Mouse (Mus musculus) liver, adult (tissue): ENCODE measurements around the gene Pik3c2b.
A peak's percentile ranks its signal among the peaks of the same experiment; 100 is the strongest.

Source experiments
- GATA4 ChIP-seq: IDR thresholded peaks from 2 replicates; pipeline ENCODE4 v1.6.1; 2014; ENCODE audit warnings: mild to moderate bottlenecking, low read length; ENCODE audit not compliant: insufficient replicate concordance

The Pik3c2b gene

GRCm38 (mm10) chr1:133116108-133116507 is 70.6 kb downstream of the Pik3c2b start:
- no peak for TF ChIP-seq GATA4

GRCm38 (mm10) chr1:133118127-133118526 is 72.7 kb downstream of the Pik3c2b start:
- TF ChIP-seq GATA4 = no peak

GRCm38 (mm10) chr1:133118844-133119243 is 73.4 kb downstream of the Pik3c2b start:
- no peak for TF ChIP-seq GATA4

GRCm38 (mm10) chr1:133119931-133120712 is 74.7 kb downstream of the Pik3c2b start:
- TF ChIP-seq GATA4 = no peak

GRCm38 (mm10) chr1:133121246-133121645 is 75.8 kb downstream of the Pik3c2b start:
- TF ChIP-seq GATA4 = no peak

GRCm38 (mm10) chr1:133124137-133124536 is 78.7 kb downstream of the Pik3c2b start:
- peak; percentile 68; the same call in 1 of the 2 replicates for TF ChIP-seq GATA4

- TF ChIP-seq GATA4 = no peak
These were observed 80.3 kb downstream of the Pik3c2b start for GRCm38 (mm10) chr1:133125640-133126364.

GRCm38 (mm10) chr1:133126365-133126740 is 80.9 kb downstream of the Pik3c2b start:
- TF ChIP-seq GATA4 = no peak

GRCm38 (mm10) chr1:133127328-133127727 is 81.9 kb downstream of the Pik3c2b start:
- TF ChIP-seq GATA4 = peak; percentile 96; the same call in 1 of the 2 replicates

GRCm38 (mm10) chr1:133129471-133130221 is 84.2 kb downstream of the Pik3c2b start:
- TF ChIP-seq GATA4 = no peak

- TF ChIP-seq GATA4 = peak; percentile 70; the same call in 1 of the 2 replicates
These were observed 85.4 kb downstream of the Pik3c2b start, which contains the start of gene Ppp1r15b for GRCm38 (mm10) chr1:133130638-133131560. Gene Ppp1r15b (plus strand): TSS chr1:133131143.

GRCm38 (mm10) chr1:133131561-133131905 is 86.1 kb downstream of the Pik3c2b start:
- no peak; the same call in 1 of the 2 replicates for TF ChIP-seq GATA4

- no peak for TF ChIP-seq GATA4
These were observed 86.5 kb downstream of the Pik3c2b start for GRCm38 (mm10) chr1:133131936-133132335.
